Mouse (Mus musculus) forebrain, postnatal 0 days (tissue): ENCODE results near the gene Fndc3a. TPM values are rescaled to one million over a fixed set of nuclear protein-coding genes. Genes with fewer than 3 reads are reported as not detected.
A peak's percentile ranks its signal among the peaks of the same experiment; 100 is the strongest.

Experiments
- ATAC-seq: fragments of 200-750 bp; cut with Nextera tagmentation; 2 replicates; pipeline ENCODE4 v1.8.0; 2017; ENCODE audit warnings: mild to moderate bottlenecking, moderate library complexity
- DNase-seq: peaks from one replicate; pipeline ENCODE4 v3.0.0-alpha.2; 2015
- H3K27ac ChIP-seq: fragments of 300-500 bp; sonication (generic); 2 replicates; pipeline ENCODE4 v1.5.1; 2014; ENCODE audit warnings: low read depth, mild to moderate bottlenecking, antibody characterized with exemption, low read length, moderate library complexity, mixed read lengths
- H3K27me3 ChIP-seq: fragments of 300-500 bp; sonication (generic); 2 replicates; pipeline ENCODE4 v1.6.1; 2014; ENCODE audit warnings: mild to moderate bottlenecking, low read length, mixed read lengths; ENCODE audit not compliant: insufficient read depth
- H3K36me3 ChIP-seq: fragments of 300-500 bp; sonication (generic); 2 replicates; pipeline ENCODE4 v1.6.1; 2014; ENCODE audit warnings: mild to moderate bottlenecking, moderate library complexity; ENCODE audit not compliant: insufficient read depth
- H3K4me1 ChIP-seq: fragments of 300-500 bp; sonication (generic); 2 replicates; pipeline ENCODE4 v1.6.1; 2014; ENCODE audit warnings: antibody characterized with exemption; ENCODE audit not compliant: insufficient read depth
- H3K4me2 ChIP-seq: fragments of 300-500 bp; sonication (generic); 2 replicates; pipeline ENCODE4 v1.6.1; 2014; ENCODE audit warnings: low read depth, mild to moderate bottlenecking, moderate library complexity
- H3K4me3 ChIP-seq: fragments of 300-500 bp; sonication (generic); 2 replicates; pipeline ENCODE4 v1.5.1; 2014; ENCODE audit warnings: low read depth, low read length, mixed read lengths
- H3K9ac ChIP-seq: fragments of 300-500 bp; sonication (generic); 2 replicates; pipeline ENCODE4 v1.6.1; 2014; ENCODE audit warnings: mild to moderate bottlenecking
- H3K9me3 ChIP-seq: fragments of 300-500 bp; sonication (generic); 2 replicates; pipeline ENCODE4 v1.6.1; 2016; ENCODE audit warnings: low read length
- CTCF ChIP-seq: sonication (generic); IDR thresholded peaks from 2 replicates; pipeline ENCODE4 v1.5.1; 2016; ENCODE audit warnings: antibody characterized with exemption, control low read depth, low read depth
- WGBS: fragments of 180-500 bp; shearing (Covaris S2); extraction: QIAGEN DNeasy Blood & Tissue Kit; methylation state at CpG from one replicate; pipeline ENCODE4 v1.1.7; 2014; 5-methylcytosine and 5-hydroxymethylcytosine counted together
- polyA plus RNA-seq: library from polyadenylated mRNA; unstranded; fragments of >200 nt; fragmentation: Nextera tagmentation; extraction: Ambion mirVana; gene quantifications from 2 replicates; pipeline ENCODE4 v1.2.1, GENCODE M21; 2015
- total RNA-seq: library from RNA; depleted of rRNA; stranded (reverse); fragments of >200 nt; gene quantifications from 2 replicates; pipeline ENCODE4 v1.2.3, GENCODE M21; 2014

Fndc3a gene
- total and polyA plus RNA-seq, 2 experiments from 2014 or later = 38.4 to 55.8 TPM

DNA sequence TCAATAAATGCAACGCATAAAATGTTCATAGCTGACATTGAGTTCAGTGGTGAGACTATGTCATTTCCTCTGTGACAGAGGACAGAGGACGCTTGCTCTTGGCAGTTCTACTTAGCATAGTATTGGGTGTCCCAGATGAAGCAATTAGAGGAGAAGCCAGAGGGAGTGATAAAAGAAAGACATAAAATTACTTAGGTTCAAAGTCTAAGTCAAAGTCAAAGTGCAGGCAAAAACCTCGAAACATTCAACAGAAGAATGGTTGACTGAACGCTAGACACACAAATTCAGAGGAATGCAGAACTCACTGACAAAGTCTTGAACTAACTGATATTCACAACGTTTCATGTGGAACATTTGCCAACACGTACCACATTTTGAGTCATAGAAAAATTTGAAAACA lies 191.0 kb downstream of the Fndc3a start:
- DNase-seq (no peak), ATAC-seq (no peak)
- no peak overlapping the region for H3K27ac ChIP-seq
- H3K4me1 ChIP-seq = no peaks in the 10 kb centered on the region
- H3K27me3 ChIP-seq = no peaks in the 10 kb centered on the region
- no peak overlapping the region for H3K9ac ChIP-seq
- no peak for TF ChIP-seq CTCF
- no peaks in the 10 kb centered on the region for H3K9me3 ChIP-seq
- no peak overlapping the region for H3K4me3 ChIP-seq
- no peaks in the 10 kb centered on the region for H3K36me3 ChIP-seq
- WGBS = 88% methylated on average over 6 of the region's 6 CpGs
- no peak overlapping the region for H3K4me2 ChIP-seq

GRCm38 (mm10) chr14:72516376-72516775 lies 193.4 kb downstream of the Fndc3a start:
- DNase-seq = peak; percentile 79
- ATAC-seq = peak; percentile 87
- H3K9ac ChIP-seq = no peak overlapping the region
- no peak overlapping the region for H3K4me3 ChIP-seq
- no peaks in the 10 kb centered on the region for H3K27me3 ChIP-seq
- H3K4me1 ChIP-seq = no peaks in the 10 kb centered on the region
- no peak overlapping the region for H3K4me2 ChIP-seq
- TF ChIP-seq CTCF = peak; percentile 93
- 17% methylated on average over 5 of the region's 5 CpGs for WGBS
- no peaks in the 10 kb centered on the region for H3K9me3 ChIP-seq
- H3K27ac ChIP-seq = no peak overlapping the region
- H3K36me3 ChIP-seq = no peaks in the 10 kb centered on the region

DNA sequence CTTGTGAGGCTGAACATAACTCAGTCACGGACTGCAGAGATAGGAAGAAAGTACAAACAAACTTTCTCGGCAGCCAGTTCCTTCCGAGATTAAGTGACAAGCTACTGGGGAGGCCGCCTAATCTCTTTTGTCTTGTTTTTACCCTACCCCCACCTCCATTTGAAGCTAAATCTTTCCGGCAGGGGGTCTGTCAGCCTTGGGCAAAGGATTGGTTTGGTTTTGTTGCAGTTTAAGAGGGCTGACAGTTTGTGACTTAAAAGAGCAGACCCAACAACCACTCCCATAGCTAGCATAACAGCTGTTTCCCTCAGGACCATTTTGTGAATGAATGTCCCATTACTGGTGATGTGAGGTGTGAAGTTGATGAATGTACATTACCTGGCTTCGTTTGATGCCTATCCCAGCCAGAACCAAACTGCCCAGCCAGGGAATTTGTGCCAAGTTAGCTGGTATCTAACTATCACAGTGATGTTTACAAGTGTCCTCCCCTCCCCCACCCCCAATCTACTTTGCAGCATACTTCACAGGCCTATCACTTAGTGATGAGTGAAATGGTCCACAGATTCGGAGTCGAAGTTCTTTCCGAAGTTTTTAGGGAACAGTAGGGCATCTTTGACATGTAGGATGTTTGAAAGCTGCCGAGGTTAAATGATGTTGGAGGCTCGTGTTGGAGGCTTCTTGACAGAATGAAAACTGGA lies 202.9 kb downstream of the Fndc3a start:
- Histone ChIP-seq H3K27me3 (no peaks in the 10 kb centered on the region), H3K36me3 (no peaks in the 10 kb centered on the region), H3K4me1 (no peaks in the 10 kb centered on the region), H3K4me2 (peak overlapping the region; percentile 47), H3K9ac (no peak overlapping the region), H3K9me3 (no peaks in the 10 kb centered on the region), H3K4me3 (0 out of 2 replicates have a peak overlapping the region, but pooled peaks have one; percentile 9), H3K27ac (no peak overlapping the region)
- TF ChIP-seq CTCF = no peak
- WGBS = 10% methylated on average over 11 of the region's 11 CpGs
- DNase-seq = no peak
- no peak for ATAC-seq

DNA sequence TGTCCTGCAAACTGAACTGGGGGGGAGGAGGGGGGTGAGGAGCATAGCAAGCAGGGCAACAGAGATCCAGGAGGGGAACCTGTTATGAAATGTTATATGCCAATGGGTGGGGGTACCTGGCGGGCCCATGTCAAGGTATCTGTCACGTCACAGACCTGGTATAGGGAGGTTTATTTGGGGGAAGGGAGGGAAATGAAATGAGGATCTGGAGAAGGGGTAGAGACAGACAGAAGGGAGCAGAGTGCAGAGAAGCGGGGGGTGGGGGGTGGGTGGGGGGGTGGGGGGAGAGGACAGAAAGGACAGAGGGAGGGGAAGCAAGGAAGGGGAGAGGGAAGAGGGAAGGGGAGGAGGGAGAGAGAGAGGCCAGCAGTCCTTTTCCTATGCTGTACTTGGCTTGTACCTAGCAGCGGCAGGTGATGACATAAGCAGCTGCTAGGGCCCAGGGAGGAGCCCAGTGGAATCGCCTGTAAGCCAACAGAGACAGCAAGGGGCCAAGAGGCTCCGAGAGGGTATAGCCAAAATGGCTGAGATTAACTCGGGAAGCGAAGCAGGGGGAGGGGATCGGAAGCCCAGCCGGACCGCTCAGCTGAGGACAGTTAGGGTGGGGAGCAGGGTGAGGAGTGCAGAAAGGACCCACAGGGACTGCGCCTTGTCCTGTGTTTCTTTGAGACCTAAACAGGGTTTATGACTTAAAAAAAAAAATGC lies 203.6 kb downstream of the Fndc3a start:
- Histone ChIP-seq H3K9ac (no peak overlapping the region), H3K9me3 (no peaks in the 10 kb centered on the region), H3K27me3 (no peaks in the 10 kb centered on the region), H3K36me3 (no peaks in the 10 kb centered on the region), H3K4me2 (peak overlapping the region; percentile 47), H3K4me3 (0 out of 2 replicates have a peak overlapping the region, but pooled peaks have one; percentile 9), H3K27ac (no peak overlapping the region), H3K4me1 (no peaks in the 10 kb centered on the region)
- WGBS = 9% methylated on average over 12 of the region's 12 CpGs
- TF ChIP-seq CTCF = no peak
- no peak for DNase-seq
- no peak for ATAC-seq

- H3K4me2 ChIP-seq = no peak overlapping the region
- H3K27ac ChIP-seq = no peak overlapping the region
- 94% methylated on average over 1 of the region's 1 CpGs for WGBS
- no peak for TF ChIP-seq CTCF
- H3K27me3 ChIP-seq = no peaks in the 10 kb centered on the region
- H3K4me1 ChIP-seq = no peaks in the 10 kb centered on the region
- no peak overlapping the region for H3K9ac ChIP-seq
- ATAC-seq (no peak), DNase-seq (no peak)
- H3K36me3 ChIP-seq = no peaks in the 10 kb centered on the region
- no peak overlapping the region for H3K4me3 ChIP-seq
- no peaks in the 10 kb centered on the region for H3K9me3 ChIP-seq
Observed at GRCm38 (mm10) chr14:72504985-72505384, 204.8 kb downstream of the Fndc3a start.

DNA sequence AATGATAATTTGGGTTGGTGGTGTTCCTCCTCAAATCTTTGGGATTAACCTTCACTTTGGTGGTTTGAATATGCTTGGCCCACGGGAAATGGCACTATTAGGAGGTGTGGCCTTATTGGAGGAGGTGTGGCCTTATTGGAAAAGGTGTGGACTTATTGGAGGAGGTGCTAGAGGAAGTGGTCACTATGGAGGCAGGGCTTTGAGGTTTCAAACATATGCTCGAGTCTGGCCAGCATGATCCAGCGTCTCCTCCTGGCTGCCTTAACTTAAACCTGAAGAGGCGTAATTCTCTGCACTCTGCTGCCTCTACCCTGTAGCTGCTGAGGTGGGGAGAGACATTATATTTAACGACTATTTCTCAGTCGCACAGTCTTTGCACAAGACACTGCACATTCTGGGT lies 206.6 kb downstream of the Fndc3a start:
- DNase-seq (no peak), ATAC-seq (no peak)
- 41% methylated on average over 6 of the region's 6 CpGs for WGBS
- Histone ChIP-seq H3K4me3 (no peak overlapping the region), H3K9me3 (no peaks in the 10 kb centered on the region), H3K4me1 (no peaks in the 10 kb centered on the region), H3K9ac (no peak overlapping the region), H3K4me2 (no peak overlapping the region), H3K27me3 (no peaks in the 10 kb centered on the region), H3K27ac (no peak overlapping the region), H3K36me3 (no peaks in the 10 kb centered on the region)
- no peak for TF ChIP-seq CTCF

GRCm38 (mm10) chr14:72493775-72494174 lies 216.0 kb downstream of the Fndc3a start:
- Histone ChIP-seq H3K4me2 (no peak overlapping the region), H3K9ac (no peak overlapping the region), H3K9me3 (no peaks in the 10 kb centered on the region), H3K4me3 (no peak overlapping the region), H3K27me3 (no peaks in the 10 kb centered on the region), H3K36me3 (no peaks in the 10 kb centered on the region), H3K4me1 (no peaks in the 10 kb centered on the region), H3K27ac (no peak overlapping the region)
- 76% methylated on average over 1 of the region's 1 CpGs for WGBS
- no peak for ATAC-seq
- TF ChIP-seq CTCF = no peak
- no peak for DNase-seq
